Mouse (Mus musculus) regulatory T cell (primary cell): ENCODE measurements around the gene Ccdc3.

Experiments
- in situ Hi-C: fragments of 300-600 bp; cut with MboI, MseI; formaldehyde crosslinking; loops from one replicate; pipeline ENCODE4 v1.15.1; 2025; ENCODE audit warnings: high pct_unique_total_duplicates

Gene Ccdc3

DNA sequence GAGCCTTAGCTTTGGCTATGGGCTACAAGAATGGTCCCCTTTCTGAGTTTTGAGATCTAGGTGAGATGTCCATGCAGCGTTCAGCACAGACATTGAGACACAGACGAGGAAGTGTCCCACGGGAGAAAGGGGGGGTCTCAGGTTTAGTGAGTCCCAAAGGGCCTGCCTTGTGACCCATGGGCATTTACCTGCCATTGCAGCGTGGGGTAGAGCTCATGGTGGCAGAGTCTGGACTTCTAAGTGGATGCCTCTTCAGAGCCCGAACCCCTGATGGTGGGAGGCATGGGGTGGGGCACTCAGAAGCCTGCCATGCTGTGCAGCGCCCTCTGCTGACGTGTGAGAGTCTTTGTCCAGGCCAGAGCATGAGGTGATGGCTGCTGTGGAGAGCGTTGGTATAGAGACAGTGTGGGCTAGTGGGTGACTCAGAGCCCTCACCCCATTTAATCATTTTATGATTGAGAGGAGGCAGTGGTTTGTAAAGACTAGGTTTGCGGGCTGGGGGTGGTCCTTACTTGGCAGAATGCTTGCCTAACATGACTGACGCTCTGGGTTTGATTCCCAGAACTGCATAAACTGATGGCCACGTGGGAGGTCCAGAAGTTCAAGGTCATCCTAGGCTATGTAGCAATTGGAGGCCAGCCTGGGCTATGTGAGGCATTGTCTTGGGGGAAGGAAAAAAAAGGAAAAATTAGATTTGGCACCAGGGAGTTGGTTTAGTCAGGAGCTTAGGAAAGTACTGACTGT is 23.6 kb downstream of the Ccdc3 start:
- in situ Hi-C loops: no loop called here

DNA sequence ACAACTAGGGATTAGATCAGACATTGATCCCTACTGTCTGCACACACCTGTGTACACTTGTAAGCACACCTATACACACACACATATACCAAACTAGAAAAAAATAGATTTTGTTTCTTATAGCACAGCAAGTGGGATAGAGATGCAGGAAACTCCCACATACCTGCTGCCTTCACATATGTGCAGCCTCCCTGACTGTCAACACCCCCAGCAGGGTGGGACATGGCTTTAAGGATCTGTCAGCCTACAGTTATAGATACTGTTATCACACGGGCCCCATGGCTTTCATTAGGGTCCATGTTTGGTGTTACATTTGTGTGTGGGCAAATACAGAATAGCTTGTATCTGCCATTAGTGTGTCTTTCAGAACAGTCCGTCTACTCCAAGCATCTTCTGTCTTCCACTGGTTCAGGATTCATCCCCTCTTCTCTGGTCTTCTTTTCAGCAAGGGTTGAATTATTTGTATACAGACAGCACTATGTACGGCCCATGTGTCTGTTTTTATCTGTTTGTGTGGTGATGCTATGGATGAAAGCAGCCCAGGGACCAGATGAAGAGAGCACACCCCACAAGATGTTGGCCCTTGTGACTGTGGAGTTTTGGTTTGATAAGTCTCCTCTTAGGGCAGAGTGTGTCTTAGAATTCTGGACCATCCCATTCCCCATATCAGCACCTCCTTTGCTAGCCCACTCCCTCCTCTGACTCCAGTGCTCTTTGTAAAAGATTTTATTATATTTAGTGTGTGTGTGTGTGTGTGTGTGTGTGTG is 24.5 kb downstream of the Ccdc3 start:
- in situ Hi-C loops: no loop called here

- in situ Hi-C loops: no loop called here
Measured at GRCm38 (mm10) chr2:5162756-5163155, 25.2 kb downstream of the Ccdc3 start.

GRCm38 (mm10) chr2:5165941-5166361 is 28.4 kb downstream of the Ccdc3 start:
- in situ Hi-C loops: no loop called here

- in situ Hi-C loops: no loop called here
Measured at GRCm38 (mm10) chr2:5166796-5167195, 29.2 kb downstream of the Ccdc3 start.

DNA sequence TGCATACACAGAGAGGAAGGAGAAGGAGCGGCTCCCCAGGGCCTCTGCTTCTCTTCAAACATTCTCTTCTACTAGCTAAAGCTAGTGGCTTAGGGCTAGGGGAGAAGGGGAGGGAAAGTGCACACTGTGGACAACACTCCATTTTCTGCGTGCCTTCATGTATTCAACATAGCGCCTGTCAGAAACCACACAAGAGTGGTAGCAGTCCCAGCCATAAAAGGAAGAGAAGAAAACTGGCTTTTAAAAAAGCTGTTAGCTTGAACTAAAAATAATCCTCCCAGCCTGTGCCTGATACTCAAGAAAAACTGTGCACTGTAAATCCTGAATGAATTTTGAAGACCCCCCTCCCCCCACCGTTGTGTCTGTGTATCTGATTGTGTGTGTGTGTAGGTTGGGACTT is 33.2 kb downstream of the Ccdc3 start:
- in situ Hi-C loops: no loop called here

DNA sequence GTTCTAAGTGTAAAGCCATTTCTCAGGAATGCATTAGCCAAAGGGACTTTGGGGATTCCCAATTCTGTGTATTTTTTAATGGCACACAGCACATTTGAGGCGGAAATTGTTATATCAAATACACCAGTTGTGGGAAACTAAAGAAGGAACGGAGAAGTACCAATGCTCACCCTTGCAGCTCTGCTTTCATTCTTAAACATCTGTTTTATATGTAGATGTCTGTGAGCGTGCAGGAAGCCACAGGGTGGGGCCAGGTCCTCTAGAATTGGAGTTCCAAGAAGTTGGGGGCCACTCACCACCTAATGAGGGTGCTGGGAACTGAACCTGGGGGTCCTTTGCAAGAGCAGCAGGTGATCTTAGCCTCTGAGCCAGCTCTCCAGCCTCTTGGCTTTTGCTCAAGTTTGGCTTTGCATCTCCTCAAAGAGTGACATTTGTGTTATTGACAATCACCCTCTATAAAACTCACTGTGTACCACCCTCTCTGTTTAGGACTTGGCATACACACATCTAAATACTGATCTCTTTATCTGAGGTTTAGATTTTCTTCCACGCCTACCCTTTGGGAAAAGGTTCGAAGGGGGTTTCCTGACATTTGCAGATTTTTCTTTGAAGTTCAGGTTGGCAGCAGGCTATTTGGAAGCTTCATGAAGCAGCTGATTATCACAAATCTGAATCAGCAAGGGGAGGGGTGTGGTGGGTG is 33.9 kb downstream of the Ccdc3 start:
- in situ Hi-C loops: no loop called here

DNA sequence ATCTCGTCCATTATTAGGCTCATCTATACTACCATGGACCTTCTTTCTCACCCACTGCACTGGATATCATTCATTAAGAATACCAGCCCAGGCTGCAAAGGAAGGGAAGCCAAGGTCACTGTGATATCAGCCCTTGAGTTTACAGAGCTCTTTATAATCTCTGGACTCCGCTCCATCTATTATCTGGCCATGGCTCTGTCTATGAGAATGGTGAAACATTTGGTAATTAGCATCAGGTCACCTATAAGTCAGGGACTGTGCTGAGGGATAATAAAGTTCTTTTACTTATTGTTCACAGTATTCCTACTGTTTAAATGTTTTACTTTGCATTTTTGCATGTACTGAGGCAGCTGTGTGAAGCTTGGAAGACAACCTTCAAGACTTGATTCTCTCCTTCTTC is 35.2 kb downstream of the Ccdc3 start:
- in situ Hi-C loops: no loop called here

DNA sequence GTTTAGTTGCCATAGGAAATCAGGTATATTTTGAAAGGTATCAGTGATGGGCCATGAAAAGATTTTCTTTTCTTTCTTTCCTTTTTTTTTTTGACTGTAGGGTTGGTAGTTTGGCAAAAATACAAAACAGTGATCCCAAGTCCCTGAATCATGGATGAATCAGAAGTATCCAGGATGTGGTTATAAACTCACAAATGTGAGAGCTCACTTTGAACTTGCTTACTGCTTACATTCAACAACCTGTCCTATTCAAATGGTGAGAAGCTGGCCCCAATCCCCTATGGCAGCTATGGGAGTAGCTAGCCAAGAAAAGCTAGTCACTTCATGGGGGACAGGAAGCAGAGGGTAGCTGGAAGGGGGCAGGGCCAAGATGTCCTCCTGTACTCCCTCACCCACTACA is 37.1 kb downstream of the Ccdc3 start:
- in situ Hi-C loops: no loop called here

DNA sequence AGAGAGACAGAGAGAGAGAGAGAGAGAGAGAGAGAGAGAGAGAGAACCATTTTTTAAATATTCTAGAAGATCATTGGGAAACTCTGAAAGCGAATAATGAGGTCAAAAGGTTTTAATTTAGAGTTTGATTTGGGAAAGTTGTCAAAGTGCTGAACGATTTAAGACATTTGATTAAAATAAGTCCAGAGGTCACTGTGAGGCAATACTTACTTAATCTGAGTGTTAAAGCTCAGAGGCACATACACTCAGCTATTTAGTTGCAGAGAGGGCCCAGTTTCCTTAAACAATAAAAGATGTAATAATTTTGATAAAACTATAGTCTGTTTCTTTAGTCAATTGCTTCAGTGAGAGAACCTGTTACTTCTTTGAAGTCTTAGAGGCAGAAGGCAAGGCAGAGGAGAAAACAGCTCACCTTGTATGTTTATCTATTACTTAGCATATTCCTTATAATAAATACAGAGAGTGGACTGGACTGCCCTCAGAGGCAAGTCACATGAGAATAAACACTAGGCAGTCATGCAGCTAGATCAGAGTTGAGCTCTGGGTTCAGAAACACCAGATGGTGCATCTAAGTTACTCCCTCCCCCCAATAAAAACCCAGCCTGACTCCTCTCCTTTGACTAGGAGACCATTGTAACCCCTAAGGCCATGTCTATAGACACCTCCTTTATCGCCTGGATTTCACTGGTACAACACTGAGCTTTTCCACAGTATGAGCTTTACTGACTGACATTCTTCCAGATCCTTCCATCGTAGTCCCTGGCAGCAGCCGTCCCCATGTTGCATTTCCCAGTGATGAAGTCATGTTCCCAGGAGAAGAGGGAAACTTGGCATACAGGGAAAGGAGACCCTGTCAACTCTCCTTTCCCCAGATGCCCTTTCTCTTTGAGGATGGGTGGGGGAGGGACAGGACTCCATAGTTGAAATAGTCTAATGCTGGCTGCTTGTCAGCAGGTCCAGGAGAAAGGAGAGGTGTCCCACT is 44.2 kb downstream of the Ccdc3 start:
- in situ Hi-C loops: no loop called here

- in situ Hi-C loops: no loop called here
Measured at GRCm38 (mm10) chr2:5184166-5184565, 46.6 kb downstream of the Ccdc3 start.

DNA sequence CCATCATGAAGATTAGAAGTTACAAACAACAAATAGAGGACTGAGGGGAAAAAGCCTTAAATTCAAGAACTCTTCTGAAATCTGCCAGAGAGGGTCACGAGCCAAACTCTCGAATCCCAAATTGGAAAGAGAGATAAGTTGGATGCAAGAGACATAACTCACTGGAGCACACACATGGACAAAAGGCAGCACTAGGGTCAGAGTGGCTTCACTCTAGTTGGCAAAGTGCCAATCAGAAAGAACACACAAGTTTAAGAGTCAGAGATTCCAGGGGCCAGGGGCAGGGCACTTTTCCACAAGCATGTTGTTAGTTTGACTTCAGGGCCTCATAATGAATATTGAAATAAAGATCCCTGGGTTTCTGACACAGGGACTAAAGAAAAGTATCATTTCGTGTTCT is 48.1 kb downstream of the Ccdc3 start:
- in situ Hi-C loops: no loop called here

- in situ Hi-C loops: no loop called here
Measured at GRCm38 (mm10) chr2:5192156-5192555, 54.6 kb downstream of the Ccdc3 start.

DNA sequence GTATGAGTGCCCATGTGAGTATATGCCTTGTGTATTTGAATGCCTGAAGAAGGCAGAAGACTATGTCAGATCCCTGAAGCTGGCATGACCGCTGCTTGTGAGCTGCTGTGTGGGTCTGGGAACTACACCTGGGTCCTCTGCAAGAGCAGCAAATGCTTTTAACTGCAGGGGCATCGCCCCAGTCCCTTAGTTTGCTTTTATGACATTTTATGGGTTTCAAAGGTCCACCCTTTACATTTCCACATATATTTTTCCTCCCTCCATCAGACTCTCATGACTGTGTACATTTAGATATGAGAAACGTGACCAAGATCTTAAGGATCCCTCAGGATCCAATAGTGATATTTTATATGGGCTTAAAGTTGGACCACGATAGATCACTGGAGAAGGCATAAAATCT is 55.5 kb downstream of the Ccdc3 start:
- in situ Hi-C loops: no loop called here

DNA sequence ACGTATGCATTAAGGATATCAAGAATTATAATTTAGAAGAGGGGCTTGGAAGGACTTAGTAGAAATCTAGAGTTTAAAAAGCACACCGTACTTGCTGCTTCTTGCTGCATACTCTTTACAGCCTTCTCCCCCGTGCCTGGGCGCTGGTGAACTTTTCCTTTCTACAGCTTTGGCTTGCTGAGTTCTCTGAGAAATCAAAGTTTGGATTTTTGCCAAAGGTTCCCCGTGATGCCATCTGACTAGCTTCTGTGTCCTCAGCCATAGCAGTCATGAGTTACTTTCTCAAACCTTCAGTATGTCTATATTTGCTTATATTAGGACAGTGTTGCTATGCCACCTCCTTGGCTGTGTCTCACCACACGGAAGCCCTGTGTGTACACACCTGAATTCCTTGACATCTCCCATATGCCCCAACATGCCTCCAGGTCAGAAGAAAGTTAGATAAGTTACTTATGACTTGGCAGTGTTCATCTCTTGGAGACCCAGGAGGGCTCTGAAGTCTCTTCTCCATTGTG is 57.2 kb downstream of the Ccdc3 start:
- in situ Hi-C loops: no loop called here

DNA sequence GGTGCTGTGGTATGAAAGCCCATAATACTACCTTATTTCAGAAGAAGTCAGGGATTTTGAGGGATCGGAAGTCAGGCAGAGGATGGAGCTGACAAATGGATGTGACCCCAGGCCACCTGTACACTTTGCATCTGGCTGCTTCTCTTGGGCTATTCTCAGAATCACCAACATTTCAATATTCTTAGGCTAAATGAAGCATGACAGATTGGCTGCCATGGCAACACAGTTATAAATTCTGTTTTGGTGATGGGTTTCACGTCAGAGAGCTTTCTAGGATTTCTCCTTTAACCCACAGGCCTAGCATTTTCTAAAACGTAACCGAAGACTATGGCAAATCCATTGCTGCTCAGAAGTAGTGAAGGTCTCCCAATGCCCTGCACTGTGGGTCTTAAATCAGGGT is 59.9 kb downstream of the Ccdc3 start:
- in situ Hi-C loops: no loop called here

GRCm38 (mm10) chr2:5199289-5199688 is 61.7 kb downstream of the Ccdc3 start:
- in situ Hi-C loops: no loop called here

- in situ Hi-C loops: loop anchor here (5.0 kb wide), 1 partner anchor 44 kb away; no protein-coding TSS in a partner anchor
Measured at GRCm38 (mm10) chr2:5200817-5201364, 63.3 kb downstream of the Ccdc3 start.

DNA sequence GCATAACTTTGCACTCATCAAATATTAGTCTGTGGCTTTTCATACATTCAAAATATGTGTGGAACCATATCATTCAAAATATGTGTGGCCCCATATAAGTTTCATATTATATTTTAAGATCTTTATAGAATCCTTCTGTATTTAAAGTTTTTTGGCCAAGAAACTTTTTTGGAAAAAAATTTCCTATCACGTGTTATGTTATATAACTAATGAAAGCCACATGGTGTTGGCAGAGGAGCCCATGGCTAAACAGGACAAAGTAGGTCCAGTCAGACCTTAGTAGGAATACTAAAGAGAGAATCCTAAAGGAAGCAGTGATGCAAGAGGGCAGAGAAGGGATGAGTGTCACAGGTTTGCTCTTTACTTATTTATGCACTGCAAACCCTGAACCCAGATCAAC is 65.6 kb downstream of the Ccdc3 start:
- in situ Hi-C loops: loop anchor here (5.0 kb wide), 1 partner anchor 46 kb away; no protein-coding TSS in a partner anchor

DNA sequence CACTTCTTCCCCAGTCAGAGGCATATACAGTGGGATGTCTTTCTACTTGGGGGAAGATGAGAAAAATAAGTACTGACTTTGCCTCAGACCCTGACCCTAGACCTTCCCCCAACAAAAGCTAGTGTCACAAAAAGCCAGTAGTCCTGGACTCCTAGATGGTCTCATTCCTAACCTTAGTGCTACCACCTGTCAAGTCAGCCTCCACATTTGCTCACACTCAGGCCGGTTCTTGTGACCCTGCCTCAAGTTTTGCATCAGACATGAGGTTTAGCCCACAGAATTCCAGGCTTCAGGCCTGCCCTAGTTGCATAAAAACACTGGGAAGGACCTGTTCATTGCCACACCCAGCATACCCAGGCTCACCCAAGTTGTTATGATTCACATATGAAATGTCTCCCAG is 67.4 kb downstream of the Ccdc3 start:
- in situ Hi-C loops: loop anchor here (5.0 kb wide), 1 partner anchor 48 kb away; no protein-coding TSS in a partner anchor

DNA sequence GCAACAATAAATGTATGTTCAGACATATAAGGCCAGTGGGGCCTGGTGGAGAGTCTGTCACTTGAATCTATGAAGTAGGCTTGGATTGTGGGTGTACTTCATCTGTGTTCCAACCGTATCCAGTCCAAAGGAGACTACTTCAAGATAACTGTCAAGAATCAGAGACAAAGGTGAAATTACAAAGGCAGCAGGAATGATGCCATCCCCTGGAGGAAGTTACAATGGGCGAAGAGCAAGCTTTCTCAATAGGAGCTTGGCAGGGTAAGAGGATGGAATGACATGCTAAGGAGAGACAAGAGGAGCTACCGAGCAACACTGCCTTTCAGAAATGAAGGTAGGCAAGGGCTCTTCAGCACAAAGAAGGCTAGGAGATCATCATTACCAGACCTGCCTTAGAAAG is 69.1 kb downstream of the Ccdc3 start:
- in situ Hi-C loops: no loop called here
